Mouse (Mus musculus) lung, embryonic 15.5 days (tissue): ENCODE data around the gene Ly6g6d. TPM values are rescaled to one million over a fixed set of nuclear protein-coding genes. Genes with fewer than 3 reads are reported as not detected.
A peak's percentile ranks its signal among the peaks of the same experiment; 100 is the strongest.

ENCODE experiments used
- ATAC-seq: fragments of 200-750 bp; cut with Nextera tagmentation; 2 replicates; pipeline ENCODE4 v1.8.0; 2017; ENCODE audit warnings: moderate number of reproducible peaks, borderline replicate concordance; ENCODE audit not compliant: low FRiP score, low TSS enrichment; ENCODE audit errors: extremely low read depth
- H3K27ac ChIP-seq: fragments of 300-500 bp; sonication (generic); 2 replicates; pipeline ENCODE4 v1.5.1; 2015; ENCODE audit warnings: moderate library complexity, mild to moderate bottlenecking, inconsistent platforms
- H3K27me3 ChIP-seq: fragments of 300-500 bp; sonication (generic); 2 replicates; pipeline ENCODE4 v1.6.1; 2015; ENCODE audit warnings: inconsistent platforms
- H3K36me3 ChIP-seq: fragments of 300-500 bp; sonication (generic); 2 replicates; pipeline ENCODE4 v1.6.1; 2015; ENCODE audit warnings: inconsistent platforms
- H3K4me1 ChIP-seq: fragments of 300-500 bp; sonication (generic); 2 replicates; pipeline ENCODE4 v1.6.1; 2015; ENCODE audit warnings: inconsistent platforms
- H3K4me2 ChIP-seq: fragments of 300-500 bp; sonication (generic); 2 replicates; pipeline ENCODE4 v1.6.1; 2015; ENCODE audit warnings: inconsistent platforms, mild to moderate bottlenecking, moderate library complexity
- H3K4me3 ChIP-seq: fragments of 300-500 bp; sonication (generic); 2 replicates; pipeline ENCODE4 v1.5.1; 2015; ENCODE audit warnings: mild to moderate bottlenecking, inconsistent platforms
- H3K9ac ChIP-seq: fragments of 300-500 bp; sonication (generic); 2 replicates; pipeline ENCODE4 v1.6.1; 2015; ENCODE audit warnings: inconsistent platforms
- H3K9me3 ChIP-seq: fragments of 300-500 bp; sonication (generic); 2 replicates; pipeline ENCODE4 v1.6.1; 2016; ENCODE audit warnings: inconsistent platforms
- WGBS: fragments of 180-500 bp; shearing (Covaris S2); methylation state at CpG from one replicate; pipeline ENCODE4 v1.1.7; 2015; 5-methylcytosine and 5-hydroxymethylcytosine counted together
- polyA plus RNA-seq: library from polyadenylated mRNA; unstranded; fragments of >200 nt; fragmentation: Nextera tagmentation; extraction: Ambion mirVana; gene quantifications from 2 replicates; pipeline ENCODE4 v1.2.1, GENCODE M21; 2015

Gene Ly6g6d
- polyA plus RNA-seq, 1 experiment from 2014 or later, result 6.7 TPM

- ATAC-seq, result no peak
- Histone ChIP-seq H3K9me3 (no peaks in the 10 kb centered on the region), H3K36me3 (peaks cover 47% of the 10 kb centered on the region), H3K4me2 (peak overlapping the region; percentile 94), H3K27me3 (no peaks in the 10 kb centered on the region), H3K4me3 (peak overlapping the region; percentile 71), H3K9ac (peak overlapping the region; percentile 78), H3K27ac (peak overlapping the region; percentile 99), H3K4me1 (peaks cover 40% of the 10 kb centered on the region)
- 66% methylated on average over 12 of the region's 12 CpGs for WGBS
These were observed 25.5 kb downstream of the Ly6g6d start for GRCm38 (mm10) chr17:35052271-35052798.

- Histone ChIP-seq H3K4me2 (peak overlapping the region; percentile 94), H3K27me3 (no peaks in the 10 kb centered on the region), H3K27ac (peak overlapping the region; percentile 99), H3K4me3 (peak overlapping the region; percentile 71), H3K36me3 (peaks cover 40% of the 10 kb centered on the region), H3K9ac (peak overlapping the region; percentile 78), H3K4me1 (peaks cover 45% of the 10 kb centered on the region), H3K9me3 (no peaks in the 10 kb centered on the region)
- peak; percentile 69 for ATAC-seq
- 2% methylated on average over 21 of the region's 21 CpGs for WGBS
These were observed 26.4 kb downstream of the Ly6g6d start for GRCm38 (mm10) chr17:35051156-35052086.

DNA sequence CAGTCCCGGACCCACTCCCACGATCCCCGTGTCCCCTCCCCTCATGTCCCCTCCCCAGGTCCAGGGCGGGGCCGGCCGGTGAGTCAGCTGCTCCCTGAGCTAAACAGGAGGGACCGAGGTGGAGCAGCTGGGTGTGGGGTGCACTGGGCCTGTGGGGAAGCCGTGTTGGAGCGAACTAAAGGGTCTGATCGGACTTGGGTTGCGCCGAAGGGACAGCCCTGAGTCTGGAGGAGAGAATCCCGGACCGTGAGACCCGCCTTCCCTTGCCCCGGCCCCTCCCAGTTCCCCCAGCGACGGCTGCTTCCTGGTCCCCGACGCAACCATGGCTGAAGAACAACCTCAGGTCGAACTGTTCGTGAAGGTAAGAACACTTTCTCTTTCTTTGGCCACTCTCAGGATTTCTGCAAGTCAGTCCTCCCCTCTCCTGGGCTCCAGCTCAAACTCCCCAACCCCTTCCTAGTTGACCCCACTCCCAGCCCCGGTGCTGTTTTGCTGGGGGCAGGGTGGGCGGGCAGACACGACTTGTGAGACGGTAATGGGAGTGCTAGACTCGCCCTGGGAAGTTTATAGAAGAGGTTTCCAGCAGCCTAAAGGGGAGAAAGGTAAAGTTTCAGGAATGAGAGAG lies 27.6 kb downstream of the Ly6g6d start:
- peaks cover 28% of the 10 kb centered on the region for H3K36me3 ChIP-seq
- no peaks in the 10 kb centered on the region for H3K9me3 ChIP-seq

DNA sequence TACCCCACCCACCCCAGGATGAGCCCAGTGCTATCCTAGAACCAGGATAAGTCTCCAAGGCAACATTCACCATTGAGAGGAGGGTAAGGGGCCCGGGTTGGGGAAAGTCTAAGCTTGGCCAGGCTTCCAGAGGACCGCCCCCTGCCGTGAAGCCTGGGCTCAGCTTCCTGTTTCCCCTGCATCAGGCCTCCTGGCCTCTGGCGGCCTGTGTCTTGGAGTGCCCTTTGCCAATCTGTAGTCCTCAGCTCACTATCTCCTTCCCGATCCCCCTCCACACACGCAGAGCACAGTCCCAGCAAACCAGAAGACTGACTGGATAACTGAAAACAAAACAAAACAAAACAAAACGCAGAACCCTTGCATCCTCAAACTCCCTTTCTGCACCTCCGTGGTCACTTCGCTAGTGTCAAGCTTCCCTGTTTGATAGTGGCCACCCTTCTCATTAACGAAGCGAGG lies 28.3 kb downstream of the Ly6g6d start, which contains the start of gene Clic1:
Clic1 (plus strand) TSS at position 406 of the 456 bp plus-strand sequence.
- Histone ChIP-seq H3K9ac (peak within 1 kb of the TSS; percentile 95), H3K4me3 (peak within 1 kb of the TSS; percentile 71), H3K9me3 (no peaks in the 10 kb centered on the region), H3K27ac (peak within 1 kb of the TSS; percentile 99), H3K27me3 (no peaks in the 10 kb centered on the region), H3K4me2 (peak within 1 kb of the TSS; percentile 94), H3K36me3 (peaks cover 23% of the 10 kb centered on the region), H3K4me1 (peaks cover 59% of the 10 kb centered on the region)
- ATAC-seq, result peak; percentile 32
- 1% methylated on average over 11 of the region's 11 CpGs for WGBS

More for the DNA sequence above, 27.6 kb downstream of the Ly6g6d start:
- peak overlapping the region; percentile 71 for H3K4me3 ChIP-seq
- peak overlapping the region; percentile 95 for H3K9ac ChIP-seq
- H3K27me3 ChIP-seq, result no peaks in the 10 kb centered on the region
- peak; percentile 16; the same call in 1 of the 2 replicates for ATAC-seq
- peak overlapping the region; percentile 99 for H3K27ac ChIP-seq
- under 1% methylated on average over 26 of the region's 27 CpGs for WGBS
- H3K4me2 ChIP-seq, result peak overlapping the region; percentile 94
- H3K4me1 ChIP-seq, result peaks cover 53% of the 10 kb centered on the region

DNA sequence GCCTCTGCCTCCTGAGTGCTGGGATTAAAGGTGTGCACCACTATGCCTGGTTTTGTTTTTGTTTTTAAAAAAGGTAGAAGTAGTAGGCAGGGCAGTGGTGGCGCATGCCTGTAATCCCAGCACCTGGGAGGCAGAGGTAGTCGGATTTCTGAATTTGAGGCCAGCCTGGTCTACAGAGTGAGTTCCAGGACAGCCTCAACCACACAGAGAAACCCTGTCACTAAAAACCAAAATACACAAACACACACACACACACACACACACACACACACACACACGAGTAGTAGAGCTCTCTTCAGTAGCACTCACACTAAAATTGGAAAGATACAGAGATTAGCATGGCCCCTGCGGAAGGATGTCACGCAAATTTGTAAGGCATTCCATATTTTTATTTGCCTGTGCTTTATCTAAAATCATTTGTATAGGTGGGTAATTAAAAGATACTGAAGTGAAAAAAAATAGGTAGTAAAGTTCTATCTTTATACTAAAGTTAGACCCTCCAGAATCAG lies 28.9 kb downstream of the Ly6g6d start:
- no peak for ATAC-seq
- Histone ChIP-seq H3K27me3 (no peaks in the 10 kb centered on the region), H3K27ac (peak overlapping the region; percentile 99), H3K9ac (no peak overlapping the region), H3K4me2 (peak overlapping the region; percentile 94), H3K4me1 (peaks cover 59% of the 10 kb centered on the region), H3K9me3 (no peaks in the 10 kb centered on the region), H3K36me3 (peaks cover 18% of the 10 kb centered on the region), H3K4me3 (peak overlapping the region; percentile 71; the same call in 1 of the 2 replicates)
- WGBS, result 71% methylated on average over 5 of the region's 5 CpGs

- Histone ChIP-seq H3K27ac (peak overlapping the region; percentile 99), H3K9ac (no peak overlapping the region), H3K4me3 (no peak overlapping the region), H3K27me3 (no peaks in the 10 kb centered on the region), H3K36me3 (peaks cover 12% of the 10 kb centered on the region), H3K9me3 (no peaks in the 10 kb centered on the region), H3K4me1 (peaks cover 64% of the 10 kb centered on the region), H3K4me2 (peak overlapping the region; percentile 94)
- 22% methylated on average over 11 of the region's 11 CpGs for WGBS
- ATAC-seq, result no peak
These were observed 29.5 kb downstream of the Ly6g6d start for GRCm38 (mm10) chr17:35048149-35048931.

- no peak overlapping the region for H3K9ac ChIP-seq
- H3K4me3 ChIP-seq, result no peak overlapping the region
- 51% methylated on average over 1 of the region's 1 CpGs for WGBS
- no peaks in the 10 kb centered on the region for H3K27me3 ChIP-seq
- H3K36me3 ChIP-seq, result peaks cover 5% of the 10 kb centered on the region
- peak overlapping the region; percentile 99 for H3K27ac ChIP-seq
- H3K4me2 ChIP-seq, result peak overlapping the region; percentile 28
- peaks cover 60% of the 10 kb centered on the region for H3K4me1 ChIP-seq
- no peaks in the 10 kb centered on the region for H3K9me3 ChIP-seq
- ATAC-seq, result no peak
These were observed 30.2 kb downstream of the Ly6g6d start for GRCm38 (mm10) chr17:35047688-35048087.

- Histone ChIP-seq H3K27ac (peak within 1 kb of the TSS; percentile 99), H3K9ac (peak within 1 kb of the TSS; percentile 68), H3K4me3 (peak within 1 kb of the TSS; percentile 46), H3K4me1 (peaks cover 52% of the 10 kb centered on the region), H3K27me3 (no peaks in the 10 kb centered on the region), H3K36me3 (no peaks in the 10 kb centered on the region), H3K9me3 (no peaks in the 10 kb centered on the region), H3K4me2 (peak within 1 kb of the TSS; percentile 84)
- ATAC-seq, result peak; percentile 93
- 1% methylated on average over 32 of the region's 33 CpGs for WGBS
These were observed 31.0 kb downstream of the Ly6g6d start, which contains the start of gene Msh5 for GRCm38 (mm10) chr17:35046681-35047455. Gene Msh5, minus strand, starts transcription at chr17:35046745.

DNA sequence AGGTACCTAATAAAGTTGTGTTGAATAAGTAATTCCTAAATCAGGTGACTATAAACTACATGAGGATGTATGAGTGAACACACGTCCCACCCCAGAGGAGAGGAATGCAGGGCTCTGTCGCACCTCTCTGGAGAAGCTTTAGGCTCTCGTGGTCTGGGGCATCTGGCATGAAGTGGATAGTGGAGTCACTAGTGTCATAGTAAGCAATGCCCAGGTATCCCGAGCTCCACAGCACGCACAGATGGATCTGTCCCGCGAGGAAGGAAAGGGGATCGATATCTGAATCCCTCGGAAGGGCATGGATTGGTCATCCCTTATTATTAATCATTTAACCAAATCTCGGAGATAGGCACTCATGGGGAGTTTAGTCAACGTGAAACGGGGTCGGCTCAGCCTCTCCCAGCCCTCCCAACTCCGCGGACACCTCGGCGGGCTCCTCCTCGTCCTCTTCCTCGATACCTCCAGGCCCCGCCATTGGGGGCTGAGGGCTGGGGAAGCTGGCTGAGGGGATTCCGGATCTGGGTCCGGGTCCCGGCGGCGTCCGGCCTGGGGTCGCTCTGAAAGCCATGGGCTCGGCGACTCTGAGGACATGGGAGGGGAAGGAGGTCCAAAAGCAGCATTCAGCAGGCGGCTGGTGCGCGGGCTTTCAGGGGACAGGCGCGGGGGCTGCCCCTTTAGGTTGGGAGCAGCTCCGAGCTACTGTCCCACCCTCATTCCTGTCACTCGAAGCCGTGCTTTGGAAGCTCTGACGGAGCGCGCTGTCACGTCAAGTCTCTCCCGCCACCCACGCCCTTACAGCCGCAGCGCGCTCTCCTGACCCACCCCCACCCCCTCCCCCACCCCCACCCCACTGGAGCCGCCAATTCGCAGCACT lies 31.8 kb downstream of the Ly6g6d start:
- peak; percentile 74 for ATAC-seq
- Histone ChIP-seq H3K36me3 (no peaks in the 10 kb centered on the region), H3K27ac (peak overlapping the region; percentile 89), H3K4me1 (peaks cover 50% of the 10 kb centered on the region), H3K9ac (peak overlapping the region; percentile 68), H3K9me3 (no peaks in the 10 kb centered on the region), H3K27me3 (no peaks in the 10 kb centered on the region), H3K4me3 (peak overlapping the region; percentile 46), H3K4me2 (peak overlapping the region; percentile 84)
- 3% methylated on average over 40 of the region's 48 CpGs for WGBS
